Mouse (Mus musculus) hindbrain, embryonic 11.5 days (tissue): ENCODE measurements around the gene Trpm2. TPM values are rescaled to one million over a fixed set of nuclear protein-coding genes. Genes with fewer than 3 reads are reported as not detected.

Source experiments
- polyA plus RNA-seq: library from polyadenylated mRNA; unstranded; fragments of >200 nt; fragmentation: Nextera tagmentation; extraction: Ambion mirVana; gene quantifications from 2 replicates; pipeline ENCODE4 v1.2.1, GENCODE M21; 2014

Gene Trpm2
- polyA plus RNA-seq, 1 experiment from 2014 or later: 1.4 TPM

Other genes starting within 250 kb of the Trpm2 start
- gene Krtap12-1, start 250.0 kb downstream of the Trpm2 start, polyA plus RNA-seq: not detected in 2 replicates
- gene Gm10100, start 244.1 kb downstream of the Trpm2 start, polyA plus RNA-seq: not detected in 2 replicates
- not detected in 2 replicates for gene Gm18596, start 227.9 kb downstream of the Trpm2 start, polyA plus RNA-seq
- gene Gm9736, start 219.2 kb downstream of the Trpm2 start, polyA plus RNA-seq: not detected in 2 replicates
- gene Gm3233, start 210.9 kb downstream of the Trpm2 start, polyA plus RNA-seq: not detected in 2 replicates
- gene Gm3238, start 199.2 kb downstream of the Trpm2 start, polyA plus RNA-seq: not detected in 2 replicates
- gene Gm7138, start 193.6 kb downstream of the Trpm2 start, polyA plus RNA-seq: not detected in 2 replicates
- gene Gm3250, start 188.0 kb downstream of the Trpm2 start, polyA plus RNA-seq: not detected in 2 replicates
- gene Gm7137, start 182.4 kb downstream of the Trpm2 start, polyA plus RNA-seq: not detected in 2 replicates
- gene Gm9639, start 175.5 kb downstream of the Trpm2 start, polyA plus RNA-seq: not detected in 2 replicates
- gene Gm19668, start 171.4 kb downstream of the Trpm2 start, polyA plus RNA-seq: not detected in 2 replicates
- not detected in 2 replicates for gene Gm9507, start 158.7 kb downstream of the Trpm2 start, polyA plus RNA-seq
- not detected in 2 replicates for gene Gm2696, start 155.9 kb downstream of the Trpm2 start, polyA plus RNA-seq
- not detected in 2 replicates for gene Krtap10-4, start 143.5 kb downstream of the Trpm2 start, polyA plus RNA-seq
- gene Krtap10-10, start 134.6 kb downstream of the Trpm2 start, polyA plus RNA-seq: not detected in 2 replicates
- not detected in 2 replicates for gene Gm36176, start 123.8 kb downstream of the Trpm2 start, polyA plus RNA-seq
- gene Gm10318, start 117.7 kb downstream of the Trpm2 start, polyA plus RNA-seq: not detected in 2 replicates
- not detected in 2 replicates for gene Gm3285, start 108.6 kb downstream of the Trpm2 start, polyA plus RNA-seq
- 3.1 and 3.6 TPM in 2 replicates for gene Lrrc3, start 68.0 kb downstream of the Trpm2 start, polyA plus RNA-seq
- gene 1810043G02Rik, start 8.0 kb upstream of the Trpm2 start, polyA plus RNA-seq: 33.2 and 37.1 TPM in 2 replicates
- 85.5 and 114 TPM in 2 replicates for gene Pfkl, start 39.5 kb upstream of the Trpm2 start, polyA plus RNA-seq
- not detected in 2 replicates for gene Dnmt3l, start 71.4 kb upstream of the Trpm2 start, polyA plus RNA-seq
- gene Aire, start 73.0 kb upstream of the Trpm2 start, polyA plus RNA-seq: 0.11 and 0.28 TPM in 2 replicates
- gene Icosl, start 98.7 kb upstream of the Trpm2 start, polyA plus RNA-seq: 1.4 TPM in 2 replicates
- gene D10Jhu81e, start 199.2 kb upstream of the Trpm2 start, polyA plus RNA-seq: 13.6 and 17.6 TPM in 2 replicates
- gene Pwp2, start 214.6 kb upstream of the Trpm2 start, polyA plus RNA-seq: 14.1 and 18.7 TPM in 2 replicates